Mouse (Mus musculus): ENCODE results near the gene Pard3b.

Gene Pard3b

DNA sequence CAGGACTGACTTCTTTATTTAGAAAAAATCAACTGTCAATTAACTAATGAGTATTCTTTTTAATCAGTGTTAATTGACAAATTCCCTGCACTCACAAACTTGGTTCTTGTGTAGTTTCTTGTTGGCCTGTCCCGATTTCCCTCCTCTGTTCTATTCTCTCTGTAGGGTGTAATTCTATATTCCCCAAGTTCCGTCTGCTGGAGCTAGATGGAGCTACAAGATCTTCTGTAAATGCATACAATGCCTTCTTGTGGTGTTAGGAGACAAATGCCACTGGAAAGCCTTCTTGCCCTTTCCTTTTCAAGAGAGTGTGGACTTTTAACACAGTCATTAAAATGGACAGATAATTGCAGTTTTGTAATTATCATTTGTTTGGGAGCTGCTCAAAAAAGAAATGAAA, 286.3 kb downstream of the Pard3b start:
- peak; percentile 77 for DNase-seq (ENCODE audit: low read depth, low spot score)

DNA sequence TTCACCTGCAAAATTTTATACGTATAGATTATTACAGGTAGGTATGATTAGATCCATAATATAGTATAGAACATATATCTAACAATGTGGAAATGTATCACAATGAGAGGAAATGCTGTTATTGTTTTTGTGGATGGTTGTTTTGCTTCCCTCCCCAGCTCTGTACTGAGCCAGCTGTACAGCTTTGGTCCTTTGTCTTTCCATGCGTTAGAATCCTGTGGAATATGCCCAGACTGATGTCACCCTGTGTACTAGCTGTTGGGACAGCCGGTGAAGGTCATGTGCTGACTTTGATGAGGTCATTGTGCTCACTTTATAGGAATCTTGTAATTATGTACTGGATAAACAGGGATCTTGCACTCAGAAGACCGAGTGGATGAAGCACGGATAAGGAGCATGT, 286.9 kb downstream of the Pard3b start:
- DNase-seq (ENCODE audit: low read depth, low spot score) = peak; percentile 3

DNA sequence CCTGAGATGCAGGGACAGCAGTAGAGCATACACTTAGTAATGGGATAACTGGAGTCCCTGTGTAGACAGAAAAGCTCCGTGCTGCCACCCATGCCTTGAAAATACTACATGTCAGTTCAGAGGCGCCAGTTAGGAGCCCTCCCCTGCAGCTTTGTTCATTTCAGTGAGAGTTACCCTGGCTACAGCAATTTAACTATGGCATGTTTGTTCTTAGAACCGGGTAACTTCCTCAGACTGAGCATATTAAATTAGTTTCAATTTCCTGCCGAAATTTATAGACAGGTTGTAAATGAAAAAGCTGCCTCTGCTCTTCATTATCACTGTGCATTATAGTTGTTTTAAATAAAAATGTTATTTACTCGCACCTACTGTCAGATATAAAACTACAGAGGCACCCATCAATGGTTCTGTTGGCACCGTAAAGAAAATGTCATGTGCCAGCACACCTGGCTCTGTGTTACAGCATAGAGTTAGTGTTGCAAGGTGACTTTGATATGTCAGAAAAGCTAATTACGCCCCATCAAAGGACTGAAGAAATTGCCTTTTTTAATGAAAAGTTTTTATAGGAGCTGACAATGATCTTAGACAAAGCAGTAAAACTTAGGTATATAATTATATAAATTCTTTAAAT, 289.6 kb downstream of the Pard3b start:
- DNase-seq (ENCODE audit: low read depth, low spot score) = peak; percentile 10

DNA sequence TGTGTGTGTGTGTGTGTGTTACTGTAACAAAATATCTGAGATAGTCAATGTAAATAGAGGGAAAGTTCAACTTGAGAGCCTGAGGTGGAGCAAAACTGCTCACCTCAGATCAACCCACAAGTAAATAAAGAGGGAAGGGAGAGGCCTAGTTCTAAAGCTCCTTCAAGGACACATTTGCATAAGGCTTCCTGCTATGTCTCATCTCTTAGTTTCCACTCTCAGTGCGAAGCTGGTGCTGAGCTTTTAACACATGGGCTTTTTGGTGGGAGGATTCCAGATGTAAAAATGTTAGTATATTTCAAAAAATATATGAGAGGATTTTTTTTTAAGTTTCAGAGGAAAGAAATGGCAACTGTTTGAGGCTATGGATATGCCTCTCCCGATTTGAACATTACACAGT, 294.9 kb downstream of the Pard3b start:
- peak; percentile 10 for DNase-seq (ENCODE audit: low read depth, low spot score)

DNA sequence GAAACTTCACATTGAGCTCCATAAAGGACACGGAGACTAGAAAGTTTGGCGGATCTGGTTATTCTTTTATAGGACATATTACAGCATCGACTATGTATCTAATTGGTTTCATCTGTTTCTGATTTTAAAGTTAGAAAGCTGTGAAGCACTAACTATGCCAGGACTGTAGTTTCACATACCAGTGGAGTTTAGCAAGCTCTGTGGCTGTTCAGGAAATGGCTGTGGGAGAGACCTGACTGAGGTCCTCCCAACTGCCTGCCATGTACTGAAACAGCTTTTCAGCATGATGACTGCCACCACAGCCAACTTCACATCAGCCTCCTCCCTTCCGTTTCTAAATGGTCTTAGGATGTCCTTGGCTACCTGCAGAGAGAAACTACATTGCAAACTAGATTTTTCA, 296.1 kb downstream of the Pard3b start:
- no peak for DNase-seq (ENCODE audit: low read depth, low spot score)

DNA sequence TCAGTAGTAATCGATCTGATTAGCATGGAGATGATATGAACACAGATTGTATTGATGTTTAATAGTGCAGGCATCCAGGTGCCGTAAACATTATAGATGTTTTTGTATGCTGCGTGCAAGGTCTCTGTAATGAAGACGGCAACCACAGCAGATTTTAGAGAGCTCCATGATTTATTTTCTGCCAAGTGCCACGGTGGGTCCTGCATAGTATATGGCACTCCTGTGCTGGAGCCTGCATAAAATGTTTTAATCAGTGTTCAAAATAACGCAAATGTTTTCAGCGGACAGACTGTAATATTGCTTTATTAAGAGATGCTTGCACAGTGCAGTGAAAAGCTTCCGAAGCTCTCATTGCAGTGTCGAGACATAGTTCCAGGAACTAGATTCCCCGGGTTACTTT, 301.3 kb downstream of the Pard3b start:
- DNase-seq (ENCODE audit: low read depth, low spot score) = no peak

DNA sequence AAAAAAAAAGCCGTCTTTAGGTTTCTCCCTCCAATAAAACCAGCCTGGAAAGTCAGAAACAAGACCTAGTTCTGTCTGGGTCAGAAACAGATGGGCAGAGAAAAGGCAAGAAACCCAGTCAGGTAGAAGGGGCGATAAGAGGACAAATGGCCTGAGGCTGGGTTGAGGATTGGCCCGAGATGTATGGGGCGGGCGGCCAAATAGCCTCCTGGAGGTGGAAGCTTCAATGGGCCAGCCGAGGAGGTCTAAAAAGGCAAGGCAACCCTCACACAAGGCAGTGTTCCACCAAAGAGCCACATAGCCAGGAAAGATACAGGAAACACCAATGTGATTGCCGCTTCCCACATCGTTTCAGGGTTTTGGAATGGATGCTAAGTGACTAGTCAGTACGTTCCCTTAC, 322.9 kb downstream of the Pard3b start:
- DNase-seq (ENCODE audit: low read depth, low spot score) = no peak

DNA sequence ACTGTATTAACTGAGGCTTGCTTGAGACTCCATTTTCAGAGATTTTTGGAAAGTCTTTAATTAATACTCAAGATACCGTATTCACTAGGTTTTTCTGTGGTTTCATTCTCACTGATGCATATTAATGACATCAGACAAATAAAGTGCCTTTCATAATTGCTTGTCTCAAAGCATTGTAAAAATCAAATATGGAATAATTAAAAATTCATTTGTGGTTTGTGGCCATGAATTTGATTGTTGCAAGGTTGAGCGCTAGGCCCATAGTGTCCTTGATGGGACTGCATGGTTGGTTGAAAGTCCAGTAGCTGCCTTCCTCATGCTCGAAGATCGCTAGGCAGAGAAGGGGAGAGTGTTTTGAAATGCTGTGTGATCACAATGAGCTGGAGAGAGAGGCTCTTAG, 323.9 kb downstream of the Pard3b start:
- DNase-seq (ENCODE audit: low read depth, low spot score) = no peak

DNA sequence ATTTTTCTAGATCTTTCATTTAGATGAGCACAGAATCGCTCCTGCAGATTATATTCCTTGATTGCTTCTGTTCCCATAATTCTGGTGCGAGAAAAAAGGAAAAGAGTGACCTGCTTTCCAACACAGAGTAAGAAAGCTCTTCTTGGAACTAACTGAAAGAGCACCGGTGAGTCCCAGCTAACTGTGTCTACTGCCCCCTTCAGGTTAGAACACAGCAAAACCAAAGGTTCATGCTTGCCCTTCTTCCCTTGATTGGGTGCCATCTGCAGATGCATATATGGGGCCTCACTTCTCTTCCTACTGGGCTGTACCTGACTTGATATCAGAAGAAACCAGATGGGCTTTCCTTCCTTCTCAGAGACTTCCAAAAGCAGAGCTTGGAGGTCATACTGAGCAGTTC, 328.5 kb downstream of the Pard3b start:
- peak; percentile 24 for DNase-seq (ENCODE audit: low read depth, low spot score)

DNA sequence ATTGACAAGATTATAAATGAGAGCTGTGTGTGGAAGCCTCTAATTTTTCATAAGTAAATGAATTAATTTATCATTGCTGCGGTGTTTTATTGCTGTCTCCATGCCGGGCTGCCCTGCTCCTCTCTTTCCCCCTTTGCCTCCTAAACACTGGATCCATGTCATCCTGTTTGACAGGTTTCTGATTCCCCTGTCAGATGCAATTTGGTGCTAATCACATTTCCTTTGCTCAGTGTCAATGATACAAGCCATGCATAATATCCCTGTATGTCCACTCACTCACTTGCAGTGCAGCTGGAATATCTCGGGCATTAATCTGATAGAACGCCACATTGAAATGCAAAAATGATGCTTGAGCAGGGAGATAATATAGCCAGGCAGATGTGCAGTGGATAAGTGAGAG, 329.2 kb downstream of the Pard3b start:
- no peak for DNase-seq (ENCODE audit: low read depth, low spot score)

DNA sequence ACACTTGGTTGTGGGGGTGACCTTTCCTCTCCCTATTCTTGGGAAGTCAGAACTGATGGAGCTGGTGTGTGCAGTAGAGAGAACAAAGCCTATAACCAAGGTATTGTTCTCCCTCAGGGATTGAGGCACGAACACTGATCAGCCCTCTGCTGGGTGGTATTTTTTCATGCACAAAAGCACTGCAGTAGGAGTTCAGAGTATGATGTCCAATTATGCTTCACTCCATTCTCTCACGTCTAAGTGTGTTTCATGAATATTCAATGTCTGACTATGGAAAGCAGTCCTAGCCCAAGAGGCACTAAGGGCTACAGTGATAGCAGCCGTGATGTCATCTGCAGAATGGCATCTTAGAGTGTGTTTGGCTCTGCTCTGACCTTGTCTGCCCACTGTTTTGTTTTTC, 359.1 kb downstream of the Pard3b start:
- DNase-seq (ENCODE audit: low read depth, low spot score) = no peak

DNA sequence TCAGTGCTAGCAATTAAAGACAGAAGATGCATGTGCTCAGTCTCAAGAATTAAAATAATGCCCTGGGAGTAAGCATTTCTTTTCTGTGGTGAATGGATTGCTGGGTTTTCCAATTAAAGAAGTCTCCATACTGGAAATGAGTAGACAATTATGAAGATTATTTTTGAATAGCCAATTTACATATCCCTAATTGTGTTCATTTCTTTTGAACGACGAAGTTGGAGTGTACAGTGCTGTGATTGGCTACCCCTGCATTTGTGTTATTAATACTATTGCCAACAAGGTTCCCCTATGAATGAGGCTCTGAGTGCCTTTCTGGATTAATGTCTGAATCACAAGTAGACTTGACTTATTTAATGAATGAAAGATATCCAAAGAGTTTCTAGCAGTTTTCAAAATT, 370.2 kb downstream of the Pard3b start:
- DNase-seq (ENCODE audit: low read depth, low spot score) = no peak

DNA sequence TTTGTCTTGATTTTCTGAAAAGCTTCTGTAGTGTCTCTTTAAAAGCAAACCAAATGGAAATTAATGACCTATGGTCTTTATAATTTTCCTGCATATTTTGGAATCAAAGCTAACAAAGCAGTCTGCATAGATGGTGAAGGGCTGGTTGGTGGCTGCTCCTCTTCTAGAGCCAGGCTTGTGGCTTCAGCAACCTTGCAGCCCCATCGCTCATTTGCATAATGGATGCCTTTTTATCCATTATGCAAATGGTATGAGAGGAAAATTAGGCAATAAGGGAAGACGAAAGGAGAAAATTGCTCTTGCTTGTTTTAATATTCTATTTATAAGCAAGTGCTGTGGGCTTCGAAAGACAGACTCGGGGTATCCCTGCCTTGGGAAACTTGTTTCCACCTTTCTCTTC, 373.1 kb downstream of the Pard3b start:
- no peak for DNase-seq (ENCODE audit: low read depth, low spot score)

DNA sequence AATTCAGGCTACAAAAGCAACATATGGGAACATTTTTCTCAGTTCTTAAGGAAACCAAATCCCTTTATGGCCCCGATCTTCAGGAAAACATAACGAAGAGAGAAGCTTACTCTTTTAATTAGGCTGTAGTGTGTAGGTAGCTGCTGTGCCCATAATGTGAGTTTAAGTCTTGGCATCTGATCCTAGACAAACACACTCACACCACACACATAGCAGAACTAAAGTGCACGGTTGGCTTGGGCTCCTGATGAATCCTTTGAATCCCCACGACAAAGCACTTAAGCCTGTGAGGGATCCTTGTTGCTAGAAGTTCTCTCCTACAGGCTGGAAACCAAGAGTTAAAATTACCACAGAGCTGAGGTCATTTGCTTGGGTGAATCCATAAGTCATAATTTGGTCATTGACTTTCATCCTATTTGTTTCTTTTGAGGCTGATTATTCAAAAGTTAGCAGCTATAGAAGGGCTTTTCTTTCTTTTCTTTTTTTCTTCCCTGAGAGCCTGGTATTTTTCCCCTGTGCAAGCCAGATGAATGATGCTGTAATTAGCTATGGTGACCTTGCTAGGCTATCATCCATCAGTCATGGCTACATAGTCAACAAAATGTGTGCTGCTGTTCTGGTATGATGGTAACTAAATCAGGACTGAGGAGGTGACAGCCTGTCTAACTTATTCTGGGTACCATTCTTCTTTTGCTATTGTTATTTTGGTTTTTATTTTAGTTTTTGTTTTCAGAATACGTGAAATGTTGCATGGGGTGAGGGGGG, 378.1 kb downstream of the Pard3b start:
- no peak for DNase-seq (ENCODE audit: low read depth, low spot score)

DNA sequence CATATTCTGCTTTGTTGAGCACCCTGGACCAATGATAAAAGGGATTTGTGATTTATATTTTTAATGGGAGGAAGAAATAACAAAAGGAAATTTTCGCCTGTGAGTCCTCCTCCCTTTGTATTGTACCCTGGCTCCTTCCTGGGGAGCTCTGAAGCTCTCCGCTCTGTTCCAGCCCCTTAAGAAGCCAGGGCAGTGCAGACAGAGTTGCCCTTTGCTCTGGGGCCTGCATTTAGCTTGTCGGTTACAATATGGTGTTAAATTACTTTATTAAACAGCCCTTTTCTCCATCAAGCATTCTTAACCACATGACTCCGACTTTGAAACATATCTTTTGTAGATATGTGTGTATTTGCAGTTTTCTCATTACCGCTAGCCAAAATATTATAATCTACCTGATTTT, 379.7 kb downstream of the Pard3b start:
- no peak for DNase-seq (ENCODE audit: low read depth, low spot score)

DNA sequence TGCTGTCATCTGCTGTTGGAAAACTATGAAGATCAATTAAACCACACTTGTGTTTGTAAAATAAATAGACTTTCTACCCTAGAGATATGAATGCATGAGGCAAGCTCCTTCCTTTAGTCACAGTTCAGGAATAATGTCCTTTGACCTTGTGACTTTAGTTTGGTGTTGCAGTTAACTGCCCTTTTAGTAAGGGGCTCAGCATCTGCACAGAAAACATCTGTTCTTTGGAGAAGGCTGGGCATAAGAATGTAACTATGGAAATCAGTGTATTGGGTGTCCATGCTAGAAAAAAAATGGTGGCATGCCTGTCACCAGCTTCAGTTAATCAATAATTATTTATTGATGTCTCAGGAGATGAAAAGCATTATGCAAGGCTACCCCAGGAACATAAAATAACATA, 381.1 kb downstream of the Pard3b start:
- DNase-seq (ENCODE audit: low read depth, low spot score) = no peak

DNA sequence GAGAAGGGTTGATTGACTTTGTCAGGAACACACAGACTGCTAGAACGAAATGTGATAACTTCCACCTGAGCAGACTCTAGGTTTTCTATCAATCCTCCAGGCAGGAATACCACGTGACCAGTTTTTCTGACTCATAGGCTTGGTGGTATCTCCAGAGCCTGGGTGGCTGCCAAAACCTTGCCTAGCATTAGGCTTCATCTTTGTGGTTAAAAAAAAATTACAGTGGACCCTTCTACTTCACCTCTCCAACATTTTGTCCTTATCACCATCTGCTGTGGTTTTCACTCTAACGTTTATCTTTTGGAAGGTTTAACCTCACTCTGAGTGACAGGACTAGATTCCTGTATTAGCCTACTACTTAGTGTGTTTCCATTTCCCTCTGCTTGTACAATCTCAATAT, 403.1 kb downstream of the Pard3b start:
- no peak for DNase-seq (ENCODE audit: low read depth, low spot score)

DNA sequence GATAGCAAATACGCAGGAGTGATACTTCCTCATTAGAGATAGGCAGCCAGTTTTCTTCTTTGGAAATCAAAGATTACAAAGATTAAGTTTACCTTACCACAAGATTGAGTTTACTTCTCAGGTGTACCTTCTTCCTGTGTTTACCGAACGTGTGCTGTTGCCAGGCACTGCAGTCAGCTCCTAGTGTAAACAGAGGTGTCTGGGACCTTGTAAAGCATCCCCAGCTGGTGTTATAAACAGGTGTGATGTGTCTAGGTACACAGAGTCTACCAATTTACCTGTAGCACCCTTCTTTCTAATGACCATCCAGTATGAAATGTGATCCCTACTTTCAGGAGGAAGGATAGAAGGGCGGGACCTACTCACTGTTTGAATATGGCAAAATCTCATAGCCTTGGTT, 410.0 kb downstream of the Pard3b start:
- no peak for DNase-seq (ENCODE audit: low read depth, low spot score)

DNA sequence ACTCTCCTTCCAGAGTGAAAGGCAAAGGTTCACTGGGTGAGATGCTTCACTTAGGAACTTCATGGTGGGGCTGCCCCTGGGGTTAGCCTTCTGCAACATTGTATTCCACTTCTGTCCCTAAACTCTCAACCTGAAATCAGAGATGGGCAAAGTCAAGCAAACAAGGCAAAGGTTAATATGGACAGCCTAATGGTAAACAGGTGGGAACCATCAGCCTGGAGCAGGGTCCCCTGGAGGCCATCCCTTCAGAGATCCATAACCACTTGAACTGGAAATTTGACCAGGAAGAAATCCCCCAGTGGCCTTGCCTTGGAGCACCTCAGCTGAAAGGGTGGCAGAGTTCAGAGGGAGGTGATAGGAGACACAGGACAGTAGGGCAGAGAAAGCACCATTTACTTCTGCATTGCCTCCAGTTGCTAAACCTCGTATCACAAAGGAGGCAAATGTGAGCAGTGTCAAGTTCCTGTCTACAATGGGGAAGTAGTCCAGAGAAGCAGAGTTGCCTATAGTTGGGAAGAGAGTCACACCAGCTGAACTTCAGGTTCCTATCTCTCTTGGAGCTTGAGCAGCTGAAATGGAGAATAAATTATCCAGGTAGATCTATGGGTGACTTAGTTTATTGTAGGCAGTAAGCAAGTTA, 412.7 kb downstream of the Pard3b start:
- no peak for DNase-seq (ENCODE audit: low read depth, low spot score)

DNA sequence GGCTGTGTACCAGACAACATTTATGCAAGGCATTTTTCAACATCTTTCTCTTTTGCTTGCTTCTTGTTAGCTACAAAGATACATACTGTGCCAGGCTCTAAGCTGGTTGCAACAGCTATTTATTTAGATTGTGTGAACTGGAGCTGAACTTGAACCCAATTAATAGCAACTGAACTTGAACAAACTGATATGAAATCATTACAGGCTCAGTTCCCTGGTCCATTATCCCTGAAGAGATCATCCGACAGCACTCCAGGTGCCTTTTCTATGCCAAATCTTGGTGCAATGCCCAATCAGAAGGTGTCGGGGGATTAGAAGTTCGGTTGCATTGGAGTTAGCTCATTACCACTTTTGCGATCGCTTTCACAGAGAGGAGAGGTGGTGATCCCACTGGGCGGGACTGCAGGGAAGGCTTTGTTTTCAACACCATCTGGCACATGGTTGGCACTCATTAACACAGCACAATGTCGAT, 414.6 kb downstream of the Pard3b start:
- DNase-seq (ENCODE audit: low read depth, low spot score) = peak; percentile 15

DNA sequence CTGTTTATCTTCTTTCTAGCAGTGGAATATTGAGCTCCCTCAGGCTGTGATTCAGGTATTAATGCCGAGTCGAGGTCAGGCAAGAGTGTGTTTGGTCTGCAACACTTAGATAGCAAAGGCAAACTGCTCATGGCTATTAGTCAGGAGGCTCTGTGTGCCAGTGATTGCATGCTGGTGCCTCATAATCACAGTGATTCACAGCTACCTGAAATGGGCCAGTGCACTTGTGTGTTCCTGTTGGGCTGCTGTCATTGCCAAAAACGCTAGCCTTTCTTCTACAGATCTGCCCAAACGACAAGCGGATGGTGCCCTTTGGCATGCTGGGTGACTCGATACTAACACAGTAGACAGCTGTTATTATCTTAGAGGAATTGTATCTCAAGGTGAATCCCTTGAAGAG, 416.7 kb downstream of the Pard3b start:
- DNase-seq (ENCODE audit: low read depth, low spot score) = peak; percentile 9

DNA sequence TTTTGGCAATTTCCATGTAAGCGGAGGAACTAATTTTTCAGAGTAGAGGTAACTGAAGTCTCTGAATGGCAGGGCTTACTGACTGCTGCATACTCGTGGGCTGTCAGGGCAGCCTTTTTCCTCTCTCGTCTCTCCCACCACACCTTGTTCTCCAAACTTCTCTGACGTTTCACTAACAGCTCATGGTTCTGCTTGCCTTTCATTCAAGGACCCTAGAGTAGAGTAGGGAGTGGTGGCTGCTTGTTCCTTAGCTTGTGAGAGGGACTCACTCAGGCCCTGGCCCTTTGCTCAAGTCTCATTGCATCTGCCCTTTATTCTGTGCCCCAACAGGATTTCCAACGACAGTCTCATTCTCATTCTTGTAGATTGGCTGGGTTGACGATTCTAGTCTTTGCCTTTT, 432.0 kb downstream of the Pard3b start:
- DNase-seq (ENCODE audit: low read depth, low spot score) = no peak

DNA sequence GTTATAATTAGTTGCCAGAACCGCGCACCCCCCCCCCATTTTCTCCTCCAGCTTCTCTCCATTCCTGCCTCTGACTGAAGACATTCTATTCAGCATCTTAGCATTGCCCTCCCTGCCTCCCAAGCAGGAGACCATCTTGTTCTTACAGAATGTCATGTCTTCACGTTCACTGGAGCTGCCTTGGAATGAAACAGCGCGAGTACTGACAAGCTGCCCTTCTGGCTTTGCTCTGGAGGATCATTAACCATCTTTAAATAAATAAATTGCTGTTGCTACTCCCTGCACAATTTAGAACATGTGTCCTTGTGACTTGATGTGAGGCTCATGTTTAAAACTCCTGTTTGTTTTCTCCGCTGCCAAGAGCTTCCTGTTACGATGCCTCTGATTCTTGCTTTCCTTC, 432.5 kb downstream of the Pard3b start:
- no peak for DNase-seq (ENCODE audit: low read depth, low spot score)
